Mouse (Mus musculus): ENCODE results near the gene Tmem91.

Gene Tmem91

GRCm38 (mm10) chr7:25671686-25672085 lies 3.3 kb downstream of the Tmem91 start:
- DNase-seq (ENCODE audit: low read depth in 2 of 2, low spot score in 2 of 2), result no peak

GRCm38 (mm10) chr7:25670096-25670495 lies 4.9 kb downstream of the Tmem91 start:
- DNase-seq (ENCODE audit: low read depth in 2 of 2, low spot score in 2 of 2), result no peak

- no peak for DNase-seq (ENCODE audit: low read depth in 2 of 2, low spot score in 2 of 2)
Observed at GRCm38 (mm10) chr7:25669631-25670030, 5.3 kb downstream of the Tmem91 start.

GRCm38 (mm10) chr7:25669158-25669557 lies 5.8 kb downstream of the Tmem91 start:
- no peak for DNase-seq (ENCODE audit: low read depth in 2 of 2, low spot score in 2 of 2)

GRCm38 (mm10) chr7:25666381-25666780 lies 8.6 kb downstream of the Tmem91 start:
- no peak for DNase-seq (ENCODE audit: low read depth in 2 of 2, low spot score in 2 of 2)

GRCm38 (mm10) chr7:25658657-25659472 lies 16.1 kb downstream of the Tmem91 start, which contains the start of the genes Bckdha and Exosc5:
Bckdha (minus strand) TSS chr7:25658981.
Exosc5 (plus strand) TSS chr7:25659164.
- peak; percentile 97 to 98 for DNase-seq (ENCODE audit: low read depth in 2 of 2, low spot score in 2 of 2)

- no peak for DNase-seq (ENCODE audit: low read depth in 2 of 2, low spot score in 2 of 2)
Observed at GRCm38 (mm10) chr7:25657785-25658184, 17.2 kb downstream of the Tmem91 start.

GRCm38 (mm10) chr7:25655601-25656428 lies 19.2 kb downstream of the Tmem91 start:
- DNase-seq (ENCODE audit: low read depth in 2 of 2, low spot score in 2 of 2), result no peak

- DNase-seq (ENCODE audit: low read depth in 2 of 2, low spot score in 2 of 2), result no peak
Observed at GRCm38 (mm10) chr7:25652244-25652759, 22.7 kb downstream of the Tmem91 start.

GRCm38 (mm10) chr7:25651281-25651680 lies 23.7 kb downstream of the Tmem91 start:
- no peak for DNase-seq (ENCODE audit: low read depth in 2 of 2, low spot score in 2 of 2)

GRCm38 (mm10) chr7:25649839-25650238 lies 25.1 kb downstream of the Tmem91 start:
- DNase-seq (ENCODE audit: low read depth in 2 of 2, low spot score in 2 of 2), result no peak

- DNase-seq (ENCODE audit: low read depth in 2 of 2, low spot score in 2 of 2), result no peak
Observed at GRCm38 (mm10) chr7:25647574-25648123, 27.3 kb downstream of the Tmem91 start.

GRCm38 (mm10) chr7:25645074-25645473 lies 29.9 kb downstream of the Tmem91 start:
- no peak for DNase-seq (ENCODE audit: low read depth in 2 of 2, low spot score in 2 of 2)

GRCm38 (mm10) chr7:25644631-25645030 lies 30.3 kb downstream of the Tmem91 start:
- no peak for DNase-seq (ENCODE audit: low read depth in 2 of 2, low spot score in 2 of 2)

GRCm38 (mm10) chr7:25644136-25644535 lies 30.8 kb downstream of the Tmem91 start:
- peak in 1 of 2 experiments; percentile 15 for DNase-seq (ENCODE audit: low read depth in 2 of 2, low spot score in 2 of 2)

GRCm38 (mm10) chr7:25639754-25640153 lies 35.2 kb downstream of the Tmem91 start:
- DNase-seq (ENCODE audit: low read depth in 2 of 2, low spot score in 2 of 2), result no peak

- DNase-seq (ENCODE audit: low read depth in 2 of 2, low spot score in 2 of 2), result no peak
Observed at GRCm38 (mm10) chr7:25637099-25637498, 37.9 kb downstream of the Tmem91 start.

- DNase-seq (ENCODE audit: low read depth in 2 of 2, low spot score in 2 of 2), result peak in 1 of 2 experiments; percentile 23
Observed at GRCm38 (mm10) chr7:25636373-25636772, 38.6 kb downstream of the Tmem91 start.

GRCm38 (mm10) chr7:25632679-25633078 lies 42.3 kb downstream of the Tmem91 start:
- no peak for DNase-seq (ENCODE audit: low read depth in 2 of 2, low spot score in 2 of 2)

GRCm38 (mm10) chr7:25628323-25628620 lies 46.7 kb downstream of the Tmem91 start:
- no peak for DNase-seq (ENCODE audit: low read depth in 2 of 2, low spot score in 2 of 2)

GRCm38 (mm10) chr7:25627431-25628322 lies 47.3 kb downstream of the Tmem91 start:
- DNase-seq (ENCODE audit: low read depth in 2 of 2, low spot score in 2 of 2), result no peak

Data from CD8-positive naive resting alpha-beta T cell, adult 2 months (primary cell).